Mouse (Mus musculus): ENCODE measurements around the gene Rxfp1.
"Not testable (repeated sequence)": the region's sequence is repeated elsewhere in the genome, so short reads cannot be mapped to it uniquely, and the experiment has no call there.

Gene Rxfp1

GRCm38 (mm10) chr3:79737780-79738179 is at the start of gene Rxfp1:
Gene Rxfp1, minus strand, starts transcription at chr3:79737880.
- DNase-seq (ENCODE audit: low read depth, low spot score), result no peak

GRCm38 (mm10) chr3:79784362-79784736 is 46.7 kb upstream of the Rxfp1 start:
- no peak for DNase-seq (ENCODE audit: low read depth, low spot score)

- DNase-seq (ENCODE audit: low read depth, low spot score), result no peak
Measured at GRCm38 (mm10) chr3:79783630-79784361, 46.1 kb upstream of the Rxfp1 start.

GRCm38 (mm10) chr3:79772701-79773100 is 35.0 kb upstream of the Rxfp1 start:
- no peak for DNase-seq (ENCODE audit: low read depth, low spot score)

- no peak for DNase-seq (ENCODE audit: low read depth, low spot score)
Measured at GRCm38 (mm10) chr3:79753736-79754135, 16.1 kb upstream of the Rxfp1 start.

- DNase-seq (ENCODE audit: low read depth, low spot score), result peak; percentile 40
Measured at GRCm38 (mm10) chr3:79746585-79746984, 8.9 kb upstream of the Rxfp1 start.

- DNase-seq (ENCODE audit: low read depth, low spot score), result no peak
Measured at GRCm38 (mm10) chr3:79745101-79745500, 7.4 kb upstream of the Rxfp1 start.

- no peak for DNase-seq (ENCODE audit: low read depth, low spot score)
Measured at GRCm38 (mm10) chr3:79744415-79744814, 6.7 kb upstream of the Rxfp1 start.

- no peak for DNase-seq (ENCODE audit: low read depth, low spot score)
Measured at GRCm38 (mm10) chr3:79740351-79740750, 2.7 kb upstream of the Rxfp1 start.

- no peak for DNase-seq (ENCODE audit: low read depth, low spot score)
Measured at GRCm38 (mm10) chr3:79738451-79738850, 771 bp upstream of the Rxfp1 start.

- no peak for DNase-seq (ENCODE audit: low read depth, low spot score)
Measured at GRCm38 (mm10) chr3:79726506-79727075, 11.1 kb downstream of the Rxfp1 start.

- no peak for DNase-seq (ENCODE audit: low read depth, low spot score)
Measured at GRCm38 (mm10) chr3:79720756-79721484, 16.8 kb downstream of the Rxfp1 start.

GRCm38 (mm10) chr3:79706436-79706835 is 31.2 kb downstream of the Rxfp1 start:
- DNase-seq (ENCODE audit: low read depth, low spot score), result no peak

GRCm38 (mm10) chr3:79703135-79703534 is 34.5 kb downstream of the Rxfp1 start:
- no peak for DNase-seq (ENCODE audit: low read depth, low spot score)

- no peak for DNase-seq (ENCODE audit: low read depth, low spot score)
Measured at GRCm38 (mm10) chr3:79691957-79692356, 45.7 kb downstream of the Rxfp1 start.

GRCm38 (mm10) chr3:79690111-79690651 is 47.5 kb downstream of the Rxfp1 start:
- DNase-seq (ENCODE audit: low read depth, low spot score), result no peak

- DNase-seq (ENCODE audit: low read depth, low spot score), result not testable (repeated sequence)
Measured at GRCm38 (mm10) chr3:79688101-79688500, 49.6 kb downstream of the Rxfp1 start.

GRCm38 (mm10) chr3:79683529-79683928 is 54.2 kb downstream of the Rxfp1 start:
- no peak for DNase-seq (ENCODE audit: low read depth, low spot score)

- no peak for DNase-seq (ENCODE audit: low read depth, low spot score)
Measured at GRCm38 (mm10) chr3:79682351-79683132, 55.1 kb downstream of the Rxfp1 start.

- no peak for DNase-seq (ENCODE audit: low read depth, low spot score)
Measured at GRCm38 (mm10) chr3:79676411-79676810, 61.3 kb downstream of the Rxfp1 start.

- no peak for DNase-seq (ENCODE audit: low read depth, low spot score)
Measured at GRCm38 (mm10) chr3:79674641-79675040, 63.0 kb downstream of the Rxfp1 start.

- peak; percentile 73 for DNase-seq (ENCODE audit: low read depth, low spot score)
Measured at GRCm38 (mm10) chr3:79673082-79673481, 64.6 kb downstream of the Rxfp1 start.

Data from CD4-positive, CD25-positive, alpha-beta regulatory T cell, adult 2 months (primary cell).